Mouse (Mus musculus): ENCODE data around the gene Ube2r2. TPM values are rescaled to one million over a fixed set of nuclear protein-coding genes. Genes with fewer than 3 reads are reported as not detected.

The Ube2r2 gene
- polyA plus RNA-seq, 1 experiment = 222 TPM

- no peaks in the 10 kb centered on the region for H3K4me1 ChIP-seq (ENCODE audit: control insufficient read depth, insufficient read depth, low read length)
- H3K4me3 ChIP-seq (ENCODE audit: insufficient read depth, low read length) = no peak overlapping the region
- H3K27ac ChIP-seq (ENCODE audit: insufficient read depth, low read length) = no peak overlapping the region
- TF ChIP-seq POLR2A (IDR thresholded peaks at IDR 0.05; ENCODE audit: low read depth, low read length) (no peak), CTCF (IDR thresholded peaks at IDR 0.05; ENCODE audit: borderline replicate concordance, insufficient read depth, low read length) (no peak)
These were observed 20.5 kb upstream of the Ube2r2 start for GRCm38 (mm10) chr4:41115074-41115473.

GRCm38 (mm10) chr4:41115793-41116192, 19.8 kb upstream of the Ube2r2 start:
- no peaks in the 10 kb centered on the region for H3K4me1 ChIP-seq (ENCODE audit: control insufficient read depth, insufficient read depth, low read length)
- TF ChIP-seq CTCF (IDR thresholded peaks at IDR 0.05; ENCODE audit: borderline replicate concordance, insufficient read depth, low read length) = no peak
- TF ChIP-seq POLR2A (IDR thresholded peaks at IDR 0.05; ENCODE audit: low read depth, low read length) = no peak
- no peak overlapping the region for H3K4me3 ChIP-seq (ENCODE audit: insufficient read depth, low read length)
- H3K27ac ChIP-seq (ENCODE audit: insufficient read depth, low read length) = no peak overlapping the region

DNA sequence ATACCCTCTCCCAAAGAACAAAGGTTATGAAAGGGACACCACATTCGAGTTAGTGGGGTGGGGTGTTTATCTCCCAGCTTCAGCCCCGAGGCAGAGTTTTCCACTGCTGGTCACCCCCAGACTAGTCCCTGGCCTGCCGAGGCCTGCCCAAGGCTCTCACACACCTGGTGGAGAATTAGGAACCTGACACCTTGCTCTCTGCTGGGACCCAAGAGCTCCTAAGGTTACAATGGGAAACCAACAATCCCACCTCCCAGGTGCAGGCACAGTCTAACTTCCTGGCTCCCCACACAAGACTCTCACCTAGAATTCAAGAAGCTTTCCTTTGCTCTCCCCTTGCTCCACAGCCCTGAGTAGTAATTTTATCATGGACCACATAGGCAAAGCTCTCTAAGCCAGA, 18.7 kb upstream of the Ube2r2 start:
- Histone ChIP-seq H3K27ac (ENCODE audit: insufficient read depth, low read length) (no peak overlapping the region), H3K4me3 (ENCODE audit: insufficient read depth, low read length) (no peak overlapping the region)
- no peak for TF ChIP-seq CTCF (IDR thresholded peaks at IDR 0.05; ENCODE audit: borderline replicate concordance, insufficient read depth, low read length)

GRCm38 (mm10) chr4:41118706-41119292, 16.7 kb upstream of the Ube2r2 start:
- TF ChIP-seq CTCF (IDR thresholded peaks at IDR 0.05; ENCODE audit: borderline replicate concordance, insufficient read depth, low read length) = peak; percentile 76
- no peak for TF ChIP-seq POLR2A (IDR thresholded peaks at IDR 0.05; ENCODE audit: low read depth, low read length)
- Histone ChIP-seq H3K4me1 (ENCODE audit: control insufficient read depth, insufficient read depth, low read length) (peaks cover 6% of the 10 kb centered on the region), H3K4me3 (ENCODE audit: insufficient read depth, low read length) (no peak overlapping the region), H3K27ac (ENCODE audit: insufficient read depth, low read length) (no peak overlapping the region)

More for the DNA sequence above, 18.7 kb upstream of the Ube2r2 start:
- H3K4me1 ChIP-seq (ENCODE audit: control insufficient read depth, insufficient read depth, low read length) = no peaks in the 10 kb centered on the region

DNA sequence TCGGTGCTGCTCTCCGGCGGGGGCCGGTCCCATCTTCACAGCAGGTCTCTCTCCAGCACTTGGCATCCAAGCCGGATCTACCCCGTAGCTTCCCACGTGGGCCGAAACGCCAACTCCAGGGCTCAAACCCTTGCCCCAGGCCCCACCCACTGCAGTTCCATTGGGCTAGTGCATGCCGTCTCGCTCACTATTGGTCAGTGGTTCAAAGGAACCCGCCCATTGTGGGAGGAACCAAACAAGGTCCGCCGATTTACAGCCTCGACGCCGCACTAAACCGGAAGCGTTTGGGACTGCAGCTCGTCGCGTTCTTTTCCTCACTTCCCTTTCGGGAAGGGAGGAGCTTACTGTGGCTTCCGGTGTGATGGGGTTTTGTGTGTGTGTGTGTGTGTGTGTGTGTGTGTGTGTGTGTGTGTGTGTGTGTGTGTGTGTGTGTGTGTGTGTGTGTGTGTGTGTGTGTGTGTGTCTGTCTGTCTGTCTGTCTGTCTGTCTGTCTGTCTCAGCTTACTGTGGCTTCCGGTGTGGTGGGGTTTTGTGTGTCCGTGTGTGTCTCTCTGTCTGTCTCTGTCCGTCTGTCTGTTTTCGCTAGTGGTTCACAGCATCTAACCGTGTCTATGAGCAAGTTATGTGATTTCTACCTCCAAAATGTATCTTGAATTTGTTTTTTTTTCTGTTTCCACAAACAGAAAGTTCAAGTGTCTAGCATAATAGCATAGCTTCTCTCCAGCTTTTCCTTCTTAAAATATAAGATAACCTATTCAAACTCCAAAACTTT, 11.2 kb upstream of the Ube2r2 start, which contains the start of gene Nol6:
TSS of gene Nol6 (minus strand) at position 276 of the 772 bp plus-strand sequence.
- Histone ChIP-seq H3K27ac (ENCODE audit: insufficient read depth, low read length) (no peak within 1 kb of the TSS), H3K4me1 (ENCODE audit: control insufficient read depth, insufficient read depth, low read length) (peaks cover 6% of the 10 kb centered on the region), H3K4me3 (ENCODE audit: insufficient read depth, low read length) (peak within 1 kb of the TSS; percentile 76)
- TF ChIP-seq CTCF (IDR thresholded peaks at IDR 0.05; ENCODE audit: borderline replicate concordance, insufficient read depth, low read length) (no peak), POLR2A (IDR thresholded peaks at IDR 0.05; ENCODE audit: low read depth, low read length) (peak; percentile 37)

- Histone ChIP-seq H3K27ac (ENCODE audit: insufficient read depth, low read length) (no peak overlapping the region), H3K4me1 (ENCODE audit: control insufficient read depth, insufficient read depth, low read length) (peaks cover 2% of the 10 kb centered on the region; the same call in 1 of the 2 replicates), H3K4me3 (ENCODE audit: insufficient read depth, low read length) (no peak overlapping the region)
- TF ChIP-seq CTCF (IDR thresholded peaks at IDR 0.05; ENCODE audit: borderline replicate concordance, insufficient read depth, low read length) (peak; percentile 61; the same call in 1 of the 2 replicates), POLR2A (IDR thresholded peaks at IDR 0.05; ENCODE audit: low read depth, low read length) (no peak)
These were observed 6.1 kb upstream of the Ube2r2 start for GRCm38 (mm10) chr4:41129406-41129805.

DNA sequence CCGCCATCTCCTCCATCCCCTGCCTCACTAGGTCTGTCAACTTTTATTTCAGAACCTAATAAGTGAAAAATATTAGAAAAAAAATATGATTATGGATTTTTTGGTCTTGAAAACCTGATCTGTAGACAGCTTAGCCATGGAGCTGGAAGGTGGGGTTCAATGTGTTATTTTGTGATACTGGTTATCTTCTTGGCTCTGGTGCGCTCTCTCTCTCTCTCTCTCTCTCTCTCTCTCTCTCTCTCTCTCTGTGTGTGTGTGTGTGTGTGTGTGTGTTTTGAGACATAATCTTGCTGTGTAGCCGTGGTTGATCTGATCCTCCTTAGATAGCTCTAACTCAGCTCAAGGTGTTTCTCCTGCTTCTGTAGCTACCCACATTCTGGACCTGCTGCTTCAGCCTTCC, 5.7 kb upstream of the Ube2r2 start:
- H3K4me3 ChIP-seq (ENCODE audit: insufficient read depth, low read length) = no peak overlapping the region
- H3K4me1 ChIP-seq (ENCODE audit: control insufficient read depth, insufficient read depth, low read length) = peaks cover 2% of the 10 kb centered on the region; the same call in 1 of the 2 replicates
- no peak overlapping the region for H3K27ac ChIP-seq (ENCODE audit: insufficient read depth, low read length)
- TF ChIP-seq POLR2A (IDR thresholded peaks at IDR 0.05; ENCODE audit: low read depth, low read length) = no peak
- no peak for TF ChIP-seq CTCF (IDR thresholded peaks at IDR 0.05; ENCODE audit: borderline replicate concordance, insufficient read depth, low read length)

GRCm38 (mm10) chr4:41132471-41132870, 3.1 kb upstream of the Ube2r2 start:
- peaks cover 2% of the 10 kb centered on the region; the same call in 1 of the 2 replicates for H3K4me1 ChIP-seq (ENCODE audit: control insufficient read depth, insufficient read depth, low read length)
- TF ChIP-seq POLR2A (IDR thresholded peaks at IDR 0.05; ENCODE audit: low read depth, low read length) (no peak), CTCF (IDR thresholded peaks at IDR 0.05; ENCODE audit: borderline replicate concordance, insufficient read depth, low read length) (no peak)
- no peak overlapping the region for H3K4me3 ChIP-seq (ENCODE audit: insufficient read depth, low read length)
- no peak overlapping the region for H3K27ac ChIP-seq (ENCODE audit: insufficient read depth, low read length)

DNA sequence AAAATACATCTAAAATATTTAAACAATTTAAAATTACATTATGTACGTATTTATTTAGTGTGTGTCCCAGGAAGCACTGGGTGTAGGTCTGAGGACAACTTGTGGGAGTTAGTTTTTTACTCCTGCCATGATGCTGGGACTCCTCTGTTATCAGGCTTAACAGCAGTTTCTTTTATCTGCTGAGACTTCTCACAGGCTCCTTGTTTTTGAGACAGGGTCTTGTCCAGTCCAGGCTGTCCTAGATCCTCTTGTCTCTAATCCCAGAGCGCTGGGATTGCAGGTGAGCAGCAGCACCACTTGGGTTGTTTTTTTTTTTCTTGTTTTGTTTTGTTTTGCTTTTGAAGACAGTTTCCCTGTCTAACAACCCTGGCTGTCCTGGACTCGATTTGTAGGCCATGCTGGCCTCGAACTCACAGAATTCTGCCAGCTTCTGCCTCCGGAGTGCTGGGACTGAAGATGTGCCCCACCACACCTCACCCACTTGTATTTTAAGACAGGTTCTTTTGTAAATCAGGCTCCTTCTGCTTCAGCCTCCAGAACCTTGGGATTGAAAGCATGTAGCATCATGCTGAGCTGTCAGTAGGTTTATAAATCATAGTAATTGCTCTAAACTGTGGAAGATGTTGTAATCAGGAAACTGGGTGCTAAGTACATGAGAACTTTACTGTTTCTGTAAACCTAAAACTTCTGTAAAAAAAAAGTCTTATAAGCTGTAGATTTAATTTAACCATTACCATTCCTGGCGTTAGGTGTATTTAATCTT, 1.8 kb upstream of the Ube2r2 start:
- Histone ChIP-seq H3K4me3 (ENCODE audit: insufficient read depth, low read length) (no peak overlapping the region), H3K27ac (ENCODE audit: insufficient read depth, low read length) (no peak overlapping the region; the same call in 1 of the 2 replicates), H3K4me1 (ENCODE audit: control insufficient read depth, insufficient read depth, low read length) (peaks cover 2% of the 10 kb centered on the region; the same call in 1 of the 2 replicates)
- TF ChIP-seq CTCF (IDR thresholded peaks at IDR 0.05; ENCODE audit: borderline replicate concordance, insufficient read depth, low read length) (no peak), POLR2A (IDR thresholded peaks at IDR 0.05; ENCODE audit: low read depth, low read length) (no peak)
